Mouse (Mus musculus) erythroblast, embryonic 14.5 days (primary cell): ENCODE measurements around the gene Nckap5. TPM values are rescaled to one million over a fixed set of nuclear protein-coding genes. Genes with fewer than 3 reads are reported as not detected.

ENCODE experiments used
- H3K27me3 ChIP-seq: 2 replicates; pipeline ENCODE4 v1.6.1; 2012; ENCODE audit warnings: inconsistent platforms; ENCODE audit not compliant: control insufficient read depth
- H3K36me3 ChIP-seq: 2 replicates; pipeline ENCODE4 v1.6.1; 2012; ENCODE audit warnings: mild to moderate bottlenecking, inconsistent platforms; ENCODE audit not compliant: control insufficient read depth
- H3K4me1 ChIP-seq: 2 replicates; pipeline ENCODE4 v1.6.1; 2012; ENCODE audit warnings: inconsistent platforms; ENCODE audit not compliant: control insufficient read depth
- H3K4me3 ChIP-seq: replicated peaks from 2 replicates; pipeline ENCODE3; 2012; ENCODE audit warnings: moderate library complexity, mild to moderate bottlenecking, inconsistent platforms
- H3K9me3 ChIP-seq: 2 replicates; pipeline ENCODE4 v1.6.1; 2012; ENCODE audit warnings: low read length, inconsistent platforms, mixed read lengths; ENCODE audit not compliant: control insufficient read depth
- GATA1 ChIP-seq: IDR thresholded peaks from 2 replicates; pipeline ENCODE4 v1.6.1; 2012; ENCODE audit warnings: low read length, inconsistent platforms, mixed read lengths
- TAL1 ChIP-seq: IDR thresholded peaks from 3 replicates; pipeline ENCODE4 v1.6.1; 2012; ENCODE audit warnings: low read length, inconsistent platforms, mixed read lengths
- polyA plus RNA-seq: library from polyadenylated mRNA; stranded (reverse); fragments of >175 nt; gene quantifications from 2 replicates; pipeline ENCODE4 v1.2.3, GENCODE M21; 2012

The Nckap5 gene
- polyA plus RNA-seq, 1 experiment, result not detected

GRCm38 (mm10) chr1:126210212-126210611, 620.4 kb downstream of the Nckap5 start:
- no peak for TF ChIP-seq TAL1
- no peaks in the 10 kb centered on the region for H3K27me3 ChIP-seq
- H3K4me1 ChIP-seq, result no peaks in the 10 kb centered on the region

GRCm38 (mm10) chr1:126209743-126210142, 620.9 kb downstream of the Nckap5 start:
- no peak for TF ChIP-seq GATA1
- no peak for TF ChIP-seq TAL1
- no peak overlapping the region for H3K4me3 ChIP-seq

More at GRCm38 (mm10) chr1:126210212-126210611, 620.4 kb downstream of the Nckap5 start:
- no peaks in the 10 kb centered on the region for H3K36me3 ChIP-seq
- no peak overlapping the region for H3K4me3 ChIP-seq
- no peaks in the 10 kb centered on the region for H3K9me3 ChIP-seq

DNA sequence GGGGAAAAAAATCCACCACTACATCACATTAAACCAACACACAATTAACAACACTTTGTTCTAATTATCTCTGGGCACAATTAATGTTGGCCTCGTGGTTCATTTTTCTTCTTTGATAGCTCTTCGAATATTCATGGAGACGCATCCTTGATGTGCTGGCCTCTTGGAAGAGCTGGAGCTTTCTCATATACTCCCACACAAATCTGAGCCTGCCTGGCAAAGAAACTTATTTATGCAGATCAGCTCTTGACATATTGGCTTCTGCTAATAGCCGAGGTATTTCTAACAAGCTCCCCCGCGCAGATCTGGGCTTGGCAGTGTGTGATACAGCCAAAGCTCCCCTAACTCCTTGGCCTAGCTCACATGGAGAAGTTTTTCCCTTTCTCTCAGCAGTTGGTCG, 621.5 kb downstream of the Nckap5 start:
- Histone ChIP-seq H3K4me1 (no peaks in the 10 kb centered on the region), H3K9me3 (no peaks in the 10 kb centered on the region), H3K27me3 (no peaks in the 10 kb centered on the region), H3K36me3 (no peaks in the 10 kb centered on the region), H3K4me3 (no peak overlapping the region)
- no peak for TF ChIP-seq GATA1
- TF ChIP-seq TAL1, result no peak

More at GRCm38 (mm10) chr1:126209743-126210142, 620.9 kb downstream of the Nckap5 start:
- no peaks in the 10 kb centered on the region for H3K36me3 ChIP-seq
- no peaks in the 10 kb centered on the region for H3K4me1 ChIP-seq
- no peaks in the 10 kb centered on the region for H3K27me3 ChIP-seq
- no peaks in the 10 kb centered on the region for H3K9me3 ChIP-seq

DNA sequence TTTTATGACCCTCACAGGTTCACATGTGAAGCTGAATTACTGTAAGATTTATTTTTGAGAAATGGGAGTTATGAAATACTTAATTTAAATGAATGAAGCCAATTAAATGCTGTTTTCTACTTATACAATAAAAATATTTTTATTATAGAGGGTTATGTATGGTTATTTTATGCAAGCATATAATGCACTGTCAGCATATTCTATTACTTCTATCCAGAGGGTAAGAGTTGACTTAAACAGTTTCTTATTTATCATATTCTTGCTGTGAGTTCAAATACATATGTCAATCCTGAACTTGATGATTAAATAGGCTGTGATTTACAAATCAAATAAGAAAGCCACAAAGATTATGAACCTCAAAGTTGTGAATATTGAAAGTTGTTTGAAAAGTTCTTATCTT, 633.7 kb downstream of the Nckap5 start:
- no peak for TF ChIP-seq GATA1
- no peak for TF ChIP-seq TAL1
- no peak overlapping the region for H3K4me3 ChIP-seq
- no peaks in the 10 kb centered on the region for H3K27me3 ChIP-seq
- no peaks in the 10 kb centered on the region for H3K4me1 ChIP-seq
- no peaks in the 10 kb centered on the region for H3K36me3 ChIP-seq
- H3K9me3 ChIP-seq, result no peaks in the 10 kb centered on the region

DNA sequence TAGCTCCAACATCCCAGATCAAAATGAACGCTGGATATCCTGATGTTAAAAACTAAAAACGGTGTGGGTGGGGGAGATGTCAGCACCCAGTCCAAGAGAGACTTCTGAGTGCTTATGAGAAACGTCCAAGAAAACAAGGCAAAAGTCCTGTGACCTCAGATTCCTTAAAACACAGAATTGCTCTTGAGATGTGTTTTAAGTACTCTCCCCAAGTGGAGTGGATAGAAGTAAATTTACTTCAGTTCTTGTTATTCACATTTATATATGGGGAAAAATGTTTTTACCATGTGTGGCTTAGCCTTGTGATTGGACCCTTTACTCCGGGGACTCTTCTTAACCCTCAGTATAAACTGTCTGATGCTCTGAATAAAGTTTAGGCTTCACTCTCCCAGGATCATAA, 640.2 kb downstream of the Nckap5 start:
- Histone ChIP-seq H3K4me3 (no peak overlapping the region), H3K36me3 (no peaks in the 10 kb centered on the region), H3K4me1 (no peaks in the 10 kb centered on the region), H3K27me3 (no peaks in the 10 kb centered on the region), H3K9me3 (no peaks in the 10 kb centered on the region)
- no peak for TF ChIP-seq TAL1
- TF ChIP-seq GATA1, result no peak

DNA sequence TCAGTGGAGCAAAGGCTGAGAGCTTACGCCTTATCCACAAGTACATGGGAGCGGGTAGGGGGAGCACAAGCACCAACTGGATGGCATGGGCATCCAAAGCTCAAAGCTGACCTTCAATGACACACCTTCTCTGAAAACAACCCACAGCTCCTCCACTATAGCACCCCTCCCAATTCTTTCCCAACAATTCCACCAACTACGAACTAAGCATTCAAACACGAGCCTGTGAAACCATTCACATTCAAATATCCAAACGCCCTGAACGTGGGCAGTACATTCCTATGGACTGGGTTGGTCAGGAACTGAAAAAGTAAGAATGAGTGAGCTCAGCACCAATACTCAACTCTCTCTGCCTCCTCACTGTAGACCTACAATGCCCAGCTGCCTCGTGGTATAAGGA, 646.8 kb downstream of the Nckap5 start:
- H3K36me3 ChIP-seq, result no peaks in the 10 kb centered on the region
- H3K9me3 ChIP-seq, result no peaks in the 10 kb centered on the region; the same call in 1 of the 2 replicates
- H3K27me3 ChIP-seq, result no peaks in the 10 kb centered on the region
- no peak overlapping the region for H3K4me3 ChIP-seq
- no peaks in the 10 kb centered on the region for H3K4me1 ChIP-seq
- no peak for TF ChIP-seq GATA1
- TF ChIP-seq TAL1, result no peak

GRCm38 (mm10) chr1:126168579-126168978, 662.0 kb downstream of the Nckap5 start:
- Histone ChIP-seq H3K4me1 (no peaks in the 10 kb centered on the region), H3K36me3 (no peaks in the 10 kb centered on the region), H3K9me3 (no peaks in the 10 kb centered on the region), H3K4me3 (no peak overlapping the region), H3K27me3 (no peaks in the 10 kb centered on the region)
- no peak for TF ChIP-seq GATA1
- no peak for TF ChIP-seq TAL1

DNA sequence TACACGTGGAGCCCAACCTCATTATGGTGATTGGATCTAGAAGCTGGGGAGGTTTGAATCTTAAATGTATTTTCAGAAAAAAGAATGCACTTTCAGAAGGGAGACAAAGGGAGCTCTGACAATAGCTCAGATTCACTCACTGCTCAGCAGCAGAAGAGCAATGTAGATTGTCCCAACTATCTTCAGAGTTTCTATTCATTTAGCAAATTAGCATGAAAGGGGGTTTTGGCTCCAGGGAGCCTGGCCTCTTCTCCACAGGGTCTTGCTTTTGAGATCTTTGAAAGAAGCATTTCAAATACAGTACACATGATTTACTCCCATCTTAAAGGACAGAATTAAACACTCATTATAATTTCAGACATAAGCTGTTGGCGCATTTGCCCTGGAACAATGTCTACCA, 662.5 kb downstream of the Nckap5 start:
- no peaks in the 10 kb centered on the region for H3K27me3 ChIP-seq
- H3K9me3 ChIP-seq, result no peaks in the 10 kb centered on the region
- TF ChIP-seq GATA1 (no peak), TAL1 (no peak)
- no peak overlapping the region for H3K4me3 ChIP-seq
- no peaks in the 10 kb centered on the region for H3K36me3 ChIP-seq
- H3K4me1 ChIP-seq, result no peaks in the 10 kb centered on the region

GRCm38 (mm10) chr1:126167546-126167945, 663.1 kb downstream of the Nckap5 start:
- H3K27me3 ChIP-seq, result no peaks in the 10 kb centered on the region
- TF ChIP-seq TAL1, result no peak
- TF ChIP-seq GATA1, result no peak
- H3K4me1 ChIP-seq, result no peaks in the 10 kb centered on the region
- no peaks in the 10 kb centered on the region for H3K9me3 ChIP-seq
- H3K36me3 ChIP-seq, result no peaks in the 10 kb centered on the region
- no peak overlapping the region for H3K4me3 ChIP-seq

- no peaks in the 10 kb centered on the region for H3K4me1 ChIP-seq
- H3K27me3 ChIP-seq, result no peaks in the 10 kb centered on the region
- no peaks in the 10 kb centered on the region for H3K9me3 ChIP-seq
- TF ChIP-seq GATA1 (no peak), TAL1 (no peak)
- H3K4me3 ChIP-seq, result no peak overlapping the region
- no peaks in the 10 kb centered on the region for H3K36me3 ChIP-seq
Observed at GRCm38 (mm10) chr1:126159287-126159686, 671.3 kb downstream of the Nckap5 start.
